9 mouse cellular contexts compared by ENCODE assay signal in genomic region chr8:94999956-95000355, GRCm38 (mm10). TPM values are rescaled to one million over a fixed set of nuclear protein-coding genes. Genes with fewer than 3 reads are reported as not detected.
DNase-seq lines count a peak whose midpoint lies in the region; ATAC-seq lines count a peak whose summit lies in the region.
"Had no signal": no experiment of that assay in that cellular context is flagged by ENCODE, and none has a peak within 500 bp of the region (broad histone marks: within the 10 kb centered on the region; RNA-seq: fewer than 3 reads in every experiment).

No protein-coding gene starts in this region.

- H3K9ac ChIP-seq in intestine, embryonic 14.5 days (ENCODE audit: low read length): no peak overlapping the region
- no peak overlapping the region for H3K9ac ChIP-seq in intestine, embryonic 15.5 days
- no peak overlapping the region for H3K9ac ChIP-seq in liver, embryonic 15.5 days
- H3K9ac ChIP-seq: embryonic facial prominence, embryonic 13.5 days had no signal

- no peaks in the 10 kb centered on the region for H3K9me3 ChIP-seq in intestine, embryonic 14.5 days (ENCODE audit: control insufficient read depth, low read length)
- no peaks in the 10 kb centered on the region for H3K9me3 ChIP-seq in intestine, embryonic 15.5 days
- H3K9me3 ChIP-seq in liver, embryonic 15.5 days (replicated peaks): no peaks in the 10 kb centered on the region
- H3K9me3 ChIP-seq: embryonic facial prominence, embryonic 13.5 days had no signal

- no peak overlapping the region; the same call in 1 of the 2 replicates for H3K4me2 ChIP-seq in intestine, embryonic 14.5 days (ENCODE audit: low read length)
- no peak overlapping the region for H3K4me2 ChIP-seq in intestine, embryonic 15.5 days (replicated peaks)
- H3K4me2 ChIP-seq in liver, embryonic 15.5 days: no peak overlapping the region
- H3K4me2 ChIP-seq: embryonic facial prominence, embryonic 13.5 days had no signal

- peak overlapping the region; percentile 43; the same call in 1 of the 2 replicates for H3K27ac ChIP-seq in intestine, embryonic 14.5 days (ENCODE audit: low read depth)
- H3K27ac ChIP-seq in intestine, embryonic 15.5 days: no peak overlapping the region
- H3K27ac ChIP-seq in liver, embryonic 15.5 days (replicated peaks): peak overlapping the region; percentile 65; the same call in 1 of the 2 replicates

- no peaks in the 10 kb centered on the region for H3K36me3 ChIP-seq in intestine, embryonic 14.5 days (ENCODE audit: control insufficient read depth, insufficient read depth, low read length)
- no peaks in the 10 kb centered on the region for H3K36me3 ChIP-seq in intestine, embryonic 15.5 days
- H3K36me3 ChIP-seq in liver, embryonic 15.5 days (replicated peaks): peaks cover 61% of the 10 kb centered on the region
- H3K36me3 ChIP-seq: embryonic facial prominence, embryonic 13.5 days had no signal

- 54% methylated on average over 6 of the region's 6 CpGs for WGBS in intestine, embryonic 14.5 days
- WGBS in intestine, embryonic 15.5 days: 59% methylated on average over 6 of the region's 6 CpGs
- WGBS in liver, embryonic 15.5 days (ENCODE audit: insufficient replicate concordance): 55% methylated on average over 6 of the region's 6 CpGs

- no peak for ATAC-seq in intestine, embryonic 14.5 days (replicated peaks; ENCODE audit: low FRiP score, low TSS enrichment, low read depth)
- no peak for ATAC-seq in intestine, embryonic 15.5 days
- no peak for ATAC-seq in liver, embryonic 15.5 days (ENCODE audit: insufficient read depth)

- peaks cover 16% of the 10 kb centered on the region for H3K4me1 ChIP-seq in intestine, embryonic 14.5 days (replicated peaks; ENCODE audit: control insufficient read depth, insufficient read depth, low read length)
- H3K4me1 ChIP-seq in intestine, embryonic 15.5 days (replicated peaks): peaks cover 41% of the 10 kb centered on the region
- peaks cover 70% of the 10 kb centered on the region for H3K4me1 ChIP-seq in liver, embryonic 15.5 days (replicated peaks)

- H3K4me3 ChIP-seq in intestine, embryonic 14.5 days (ENCODE audit: low read depth, low read length): no peak overlapping the region
- no peak overlapping the region for H3K4me3 ChIP-seq in intestine, embryonic 15.5 days (replicated peaks)
- H3K4me3 ChIP-seq in liver, embryonic 15.5 days (replicated peaks): no peak overlapping the region
- H3K4me3 ChIP-seq: embryonic facial prominence, embryonic 13.5 days had no signal

- no peak for DNase-seq in intestine, embryonic 14.5 days (ENCODE audit: low spot score)
- peak; percentile 64 for DNase-seq in heart, postnatal 25 days (ENCODE audit: low spot score)
- DNase-seq in skeletal muscle tissue, adult 2 months (ENCODE audit: low read depth, low spot score): peak; percentile 39
- no peak for DNase-seq in cerebellum, adult 8-10 months
- DNase-seq in spleen, postnatal 14 days (ENCODE audit: low spot score in 2 of 2): no peak
- no peak for DNase-seq in adipocyte (ENCODE audit: low spot score)

- intact Hi-C loops in heart, postnatal 25 days (cut with DNase I): loop anchor here (5.0 kb wide), 1 partner anchor 77 kb away; no protein-coding TSS in a partner anchor

- H3K27me3 ChIP-seq in intestine, embryonic 14.5 days (replicated peaks; ENCODE audit: control insufficient read depth, insufficient read depth, low read length): no peaks in the 10 kb centered on the region
- no peaks in the 10 kb centered on the region for H3K27me3 ChIP-seq in intestine, embryonic 15.5 days (replicated peaks)
- no peaks in the 10 kb centered on the region for H3K27me3 ChIP-seq in liver, embryonic 15.5 days
- H3K27me3 ChIP-seq: embryonic facial prominence, embryonic 13.5 days had no signal

RNA-seq across cellular contexts. Expression of gene Adgrg3, which starts 17.5 kb away (rescaled TPM):
- polyA plus RNA-seq in intestine, embryonic 14.5 days (2014; fragmentation: Nextera tagmentation; extraction: Ambion mirVana): 3.2 and 3.6 TPM in 2 replicates
- polyA plus RNA-seq in intestine, embryonic 15.5 days (2015; fragmentation: Nextera tagmentation; extraction: Ambion mirVana): 3.4 and 3.5 TPM in 2 replicates
- total RNA-seq in heart, postnatal 25 days (2021): 1 to 10 TPM in 1 of 2 experiments, under 1 TPM in 1; 0.70 to 1.3 TPM
- polyA plus RNA-seq in liver, embryonic 15.5 days (2015; fragmentation: Nextera tagmentation; extraction: Ambion mirVana): 8.3 and 9.3 TPM in 2 replicates

RNA-seq across cellular contexts. Expression of gene Adgrg1, which starts 25.4 kb away (rescaled TPM):
- 23.6 and 26.5 TPM in 2 replicates for polyA plus RNA-seq in intestine, embryonic 14.5 days (2014; fragmentation: Nextera tagmentation; extraction: Ambion mirVana)
- 22.4 and 23.8 TPM in 2 replicates for polyA plus RNA-seq in intestine, embryonic 15.5 days (2015; fragmentation: Nextera tagmentation; extraction: Ambion mirVana)
- 10 to 100 TPM; 38.6 to 48.7 TPM for total RNA-seq in heart, postnatal 25 days (2021)
- 45.2 and 46.1 TPM in 2 replicates for polyA plus RNA-seq in liver, embryonic 15.5 days (2015; fragmentation: Nextera tagmentation; extraction: Ambion mirVana)

RNA-seq across cellular contexts. Expression of gene Drc7, which starts 54.9 kb away (rescaled TPM):
- polyA plus RNA-seq in intestine, embryonic 14.5 days (2014; fragmentation: Nextera tagmentation; extraction: Ambion mirVana): not detected in 2 replicates
- not detected in 2 replicates for polyA plus RNA-seq in intestine, embryonic 15.5 days (2015; fragmentation: Nextera tagmentation; extraction: Ambion mirVana)
- not detected for total RNA-seq in heart, postnatal 25 days (2021)
- polyA plus RNA-seq in liver, embryonic 15.5 days (2015; fragmentation: Nextera tagmentation; extraction: Ambion mirVana): 0.35 and 0.39 TPM in 2 replicates

Comparison
In these comparisons a context has a peak if more than half of its experiments do, and no peak if none do; other contexts are left out.
1. DNase-seq: peak in heart, postnatal 25 days (single experiment) and skeletal muscle tissue, adult 2 months (single experiment); none in intestine, embryonic 14.5 days (single experiment), cerebellum, adult 8-10 months (single experiment), spleen, postnatal 14 days (0 of 2) and adipocyte (single experiment).